Mouse (Mus musculus): Measurements from ENCODE around the gene Gm10260.

GRCm38 (mm10) chr13:97712506-97713275 lies 47.7 kb downstream of the Gm10260 start:
- TF ChIP-seq GATA1 (IDR thresholded peaks at IDR 0.05; ENCODE audit: low read length) (no peak), TAL1 (IDR thresholded peaks at IDR 0.05; ENCODE audit: low read length) (no peak)
